Mouse (Mus musculus) myocyte (in vitro differentiated cells): ENCODE data around the gene Sarm1. TPM values are rescaled to one million over a fixed set of nuclear protein-coding genes. Genes with fewer than 3 reads are reported as not detected.
A peak's percentile ranks its signal among the peaks of the same experiment; 100 is the strongest.

ENCODE experiments used
- H3K27me3 ChIP-seq: one replicate; pipeline ENCODE4 v1.6.1; 2011; ENCODE audit not compliant: control insufficient read depth, insufficient read depth, insufficient read length
- H3K36me3 ChIP-seq: one replicate; pipeline ENCODE4 v1.6.1; 2011; ENCODE audit not compliant: control insufficient read depth, insufficient read depth
- H3K4me2 ChIP-seq: one replicate; pipeline ENCODE4 v1.6.1; 2011; ENCODE audit warnings: low read depth, control low read depth
- H3K4me3 ChIP-seq: one replicate; pipeline ENCODE4 v1.5.1; 2011; ENCODE audit warnings: mild to moderate bottlenecking, control low read depth, moderate library complexity
- H3K79me2 ChIP-seq: one replicate; pipeline ENCODE4 v1.6.1; 2011; ENCODE audit not compliant: control insufficient read depth, insufficient read depth
- H3ac ChIP-seq: one replicate; pipeline ENCODE4 v1.6.1; 2011; ENCODE audit not compliant: control insufficient read depth, insufficient read length
- CEBPB ChIP-seq: IDR thresholded peaks from 2 replicates; pipeline ENCODE4 v1.6.1; 2011; ENCODE audit warnings: mild to moderate bottlenecking, moderate library complexity; ENCODE audit not compliant: poor library complexity, insufficient read depth, severe bottlenecking
- E2F4 ChIP-seq: IDR thresholded peaks from one replicate; pipeline ENCODE4 v1.6.1; 2011; ENCODE audit warnings: mild to moderate bottlenecking, control low read depth, moderate library complexity; ENCODE audit not compliant: insufficient read depth
- MAX ChIP-seq: IDR thresholded peaks from one replicate; pipeline ENCODE4 v1.6.1; 2011; ENCODE audit warnings: low read depth, mild to moderate bottlenecking, control low read depth
- MYOD1 ChIP-seq, 3 experiments: IDR thresholded peaks; one replicate each; pipeline ENCODE4 v1.6.1; 2011; ENCODE audit warnings: control low read depth in 2 of 3, low read depth in 2 of 3, mild to moderate bottlenecking in 2 of 3, moderate library complexity in 1 of 3; ENCODE audit not compliant: insufficient read length in 2 of 3, control insufficient read depth in 1 of 3
- MYOG ChIP-seq, 3 experiments: IDR thresholded peaks; one replicate each; pipeline ENCODE4 v1.6.1; 2011; ENCODE audit warnings: control low read depth in 2 of 3, low read depth in 2 of 3, mild to moderate bottlenecking in 2 of 3; ENCODE audit not compliant: insufficient read length in 2 of 3, control insufficient read depth in 1 of 3, insufficient read depth in 1 of 3
- POLR2A ChIP-seq: IDR thresholded peaks from one replicate; pipeline ENCODE4 v1.6.1; 2011; ENCODE audit warnings: low read depth, mild to moderate bottlenecking, control low read depth, moderate library complexity; ENCODE audit not compliant: insufficient read length
- POLR2AphosphoS2 ChIP-seq: IDR thresholded peaks from one replicate; pipeline ENCODE4 v1.6.1; 2011; ENCODE audit warnings: low read depth, control low read depth; ENCODE audit not compliant: insufficient read length
- REST ChIP-seq: IDR thresholded peaks from one replicate; pipeline ENCODE4 v1.6.1; 2011; ENCODE audit warnings: mild to moderate bottlenecking, control low read depth, moderate library complexity; ENCODE audit not compliant: insufficient read depth, insufficient read length
- SRF ChIP-seq: IDR thresholded peaks from one replicate; pipeline ENCODE4 v1.6.1; 2011; ENCODE audit warnings: low read depth; ENCODE audit not compliant: control insufficient read depth, insufficient read length
- TCF12 ChIP-seq: IDR thresholded peaks from one replicate; pipeline ENCODE4 v1.6.1; 2011; ENCODE audit warnings: mild to moderate bottlenecking, control low read depth; ENCODE audit not compliant: poor library complexity, insufficient read depth, severe bottlenecking
- TCF3 ChIP-seq: IDR thresholded peaks from one replicate; pipeline ENCODE4 v1.6.1; 2011; ENCODE audit warnings: low read depth, control low read depth; ENCODE audit not compliant: insufficient read length
- USF1 ChIP-seq: IDR thresholded peaks from one replicate; pipeline ENCODE4 v1.6.1; 2011; ENCODE audit warnings: low read depth, mild to moderate bottlenecking, control low read depth, moderate library complexity
- polyA plus RNA-seq: library from polyadenylated mRNA; unstranded; fragments of >200 nt; fragmentation: generic; extraction: Trizol; gene quantifications from one replicate; pipeline ENCODE4 v1.2.1, GENCODE M21; 2012; ENCODE audit warnings: missing spikeins

The Sarm1 gene
- polyA plus RNA-seq, 1 experiment = 0.17 TPM

- TF ChIP-seq POLR2AphosphoS2 = no peak
- peaks cover 16% of the 10 kb centered on the region for H3K27me3 ChIP-seq
- no peak overlapping the region for H3K4me3 ChIP-seq
- peaks cover 16% of the 10 kb centered on the region for H3K36me3 ChIP-seq
- no peak overlapping the region for H3ac ChIP-seq
- no peaks in the 10 kb centered on the region for H3K79me2 ChIP-seq
- H3K4me2 ChIP-seq = no peak overlapping the region
Measured at GRCm38 (mm10) chr11:78505430-78505829, 7.9 kb upstream of the Sarm1 start.

DNA sequence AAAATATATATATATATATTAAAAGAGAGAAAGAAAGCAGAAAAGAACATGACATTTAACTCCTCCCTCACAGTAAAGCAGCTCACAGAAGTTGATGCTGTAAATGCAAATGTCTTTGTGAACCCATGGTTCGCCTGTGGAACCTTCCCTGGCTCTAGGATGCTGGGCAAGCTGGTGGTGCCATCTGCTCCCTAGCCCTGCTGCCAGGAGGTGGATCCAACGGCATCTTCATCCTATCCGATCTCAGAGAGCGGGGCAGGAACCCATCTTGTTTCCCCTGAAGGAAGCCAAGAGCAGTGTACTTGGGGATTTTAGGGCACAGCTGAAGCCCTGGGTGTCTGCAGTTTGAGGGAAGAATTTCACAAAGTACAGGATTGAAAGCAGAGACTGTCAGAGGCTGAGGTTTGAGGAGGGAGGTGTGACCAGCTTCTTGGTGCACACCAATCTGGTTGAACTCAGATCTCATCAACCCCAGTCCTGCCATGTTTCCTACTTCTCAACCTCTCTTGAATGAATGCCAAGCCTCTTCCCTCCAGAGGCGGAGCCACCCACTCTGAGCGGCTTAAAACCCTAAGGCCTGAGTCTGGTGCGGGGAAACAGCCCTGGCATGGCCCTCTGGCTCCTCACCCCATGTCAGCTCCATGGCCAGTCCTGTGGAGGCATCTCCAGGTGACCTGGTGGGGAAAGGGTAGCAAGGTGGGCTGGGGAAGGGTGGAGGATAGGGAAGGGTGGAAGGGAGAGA is 5.5 kb upstream of the Sarm1 start, which contains the start of gene Sebox:
Sebox (plus strand) TSS at position 539 of the 742 bp plus-strand sequence.
- no peak within 1 kb of the TSS for H3K4me2 ChIP-seq
- H3K4me3 ChIP-seq = no peak within 1 kb of the TSS
- peaks cover 10% of the 10 kb centered on the region for H3K36me3 ChIP-seq
- no peaks in the 10 kb centered on the region for H3K79me2 ChIP-seq
- H3K27me3 ChIP-seq = peaks cover 28% of the 10 kb centered on the region
- TF ChIP-seq E2F4 = no peak
- TF ChIP-seq POLR2A = no peak
- TF ChIP-seq TCF3 = no peak
- TF ChIP-seq MYOD1 (IDR thresholded peaks at IDR 0.05; ENCODE audit: control insufficient read depth in 1 of 3, insufficient read length in 2 of 3, low read depth in 2 of 3) = no peak
- no peak for TF ChIP-seq MAX
- no peak for TF ChIP-seq SRF
- no peak for TF ChIP-seq TCF12
- TF ChIP-seq POLR2AphosphoS2 = no peak
- no peak for TF ChIP-seq USF1
- no peak for TF ChIP-seq CEBPB
- TF ChIP-seq MYOG (IDR thresholded peaks at IDR 0.05; ENCODE audit: control insufficient read depth in 1 of 3, insufficient read depth in 1 of 3, insufficient read length in 2 of 3, low read depth in 2 of 3) = no peak
- no peak for TF ChIP-seq REST
- no peak within 1 kb of the TSS for H3ac ChIP-seq

DNA sequence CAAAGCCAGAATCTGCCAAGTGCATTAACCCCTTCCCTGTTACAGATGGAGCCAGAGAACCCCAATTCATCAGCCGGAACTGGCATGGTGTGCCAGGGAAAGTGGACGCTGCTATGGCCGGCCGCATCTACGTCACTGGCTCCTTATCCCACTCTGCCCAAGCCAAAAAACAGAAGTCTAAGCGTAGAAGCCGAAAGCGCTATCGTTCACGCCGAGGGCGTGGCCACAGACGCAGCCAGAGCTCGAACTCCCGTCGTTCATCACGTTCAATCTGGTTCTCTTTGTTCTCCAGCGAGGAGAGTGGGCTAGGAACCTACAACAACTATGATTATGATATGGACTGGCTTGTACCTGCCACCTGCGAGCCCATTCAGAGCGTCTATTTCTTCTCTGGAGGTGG is 4.0 kb upstream of the Sarm1 start:
- Histone ChIP-seq H3K4me2 (no peak overlapping the region), H3K27me3 (peaks cover 28% of the 10 kb centered on the region)

DNA sequence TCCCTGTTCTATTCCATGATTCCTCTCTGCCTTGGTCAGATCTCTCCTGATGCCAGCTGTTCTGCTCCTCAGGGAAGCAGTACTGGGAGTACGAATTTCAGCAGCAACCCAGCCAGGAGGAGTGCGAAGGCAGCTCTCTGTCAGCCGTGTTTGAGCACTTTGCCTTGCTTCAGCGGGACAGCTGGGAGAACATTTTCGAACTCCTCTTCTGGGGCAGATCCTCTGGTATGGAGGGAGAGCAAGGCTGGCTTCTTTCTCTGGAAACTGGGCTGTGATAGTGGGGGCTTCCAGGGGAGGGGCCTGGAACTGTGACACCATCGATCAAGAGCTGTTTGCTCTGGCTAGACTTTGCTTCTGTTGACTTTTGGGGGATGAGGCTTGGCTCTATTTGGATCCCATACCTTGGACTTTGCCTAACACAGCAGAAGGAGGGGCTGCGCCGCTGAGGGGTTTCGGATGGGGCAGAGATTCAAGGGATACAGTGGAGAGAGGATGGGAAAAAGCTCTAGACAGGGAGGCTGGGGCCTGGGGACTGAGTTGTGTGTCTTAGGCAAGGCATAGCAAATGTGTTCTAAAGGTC is 3.2 kb upstream of the Sarm1 start:
- Histone ChIP-seq H3K79me2 (no peaks in the 10 kb centered on the region), H3K4me3 (no peak overlapping the region), H3K36me3 (no peaks in the 10 kb centered on the region), H3K4me2 (no peak overlapping the region), H3ac (no peak overlapping the region), H3K27me3 (peaks cover 28% of the 10 kb centered on the region)
- TF ChIP-seq MYOG (IDR thresholded peaks at IDR 0.05; ENCODE audit: control insufficient read depth in 1 of 3, insufficient read depth in 1 of 3, insufficient read length in 2 of 3, low read depth in 2 of 3) = no peak
- no peak for TF ChIP-seq TCF3
- TF ChIP-seq REST = no peak
- TF ChIP-seq POLR2A = no peak
- TF ChIP-seq MAX = no peak
- TF ChIP-seq SRF = no peak
- no peak for TF ChIP-seq E2F4

More for the DNA sequence above, 4.0 kb upstream of the Sarm1 start:
- Histone ChIP-seq H3K36me3 (no peaks in the 10 kb centered on the region), H3K79me2 (no peaks in the 10 kb centered on the region), H3K4me3 (no peak overlapping the region), H3ac (no peak overlapping the region)
- TF ChIP-seq MAX (no peak), TCF3 (no peak)

- no peak overlapping the region for H3K4me3 ChIP-seq
- peaks cover 29% of the 10 kb centered on the region for H3K27me3 ChIP-seq
- H3K4me2 ChIP-seq = no peak overlapping the region
- H3ac ChIP-seq = no peak overlapping the region
- no peaks in the 10 kb centered on the region for H3K36me3 ChIP-seq
- TF ChIP-seq USF1 (no peak), E2F4 (no peak), MYOG (IDR thresholded peaks at IDR 0.05; ENCODE audit: control insufficient read depth in 1 of 3, insufficient read depth in 1 of 3, insufficient read length in 2 of 3, low read depth in 2 of 3) (no peak), POLR2A (no peak), TCF3 (no peak)
- no peaks in the 10 kb centered on the region for H3K79me2 ChIP-seq
Measured at GRCm38 (mm10) chr11:78499543-78499942, 2.0 kb upstream of the Sarm1 start.

DNA sequence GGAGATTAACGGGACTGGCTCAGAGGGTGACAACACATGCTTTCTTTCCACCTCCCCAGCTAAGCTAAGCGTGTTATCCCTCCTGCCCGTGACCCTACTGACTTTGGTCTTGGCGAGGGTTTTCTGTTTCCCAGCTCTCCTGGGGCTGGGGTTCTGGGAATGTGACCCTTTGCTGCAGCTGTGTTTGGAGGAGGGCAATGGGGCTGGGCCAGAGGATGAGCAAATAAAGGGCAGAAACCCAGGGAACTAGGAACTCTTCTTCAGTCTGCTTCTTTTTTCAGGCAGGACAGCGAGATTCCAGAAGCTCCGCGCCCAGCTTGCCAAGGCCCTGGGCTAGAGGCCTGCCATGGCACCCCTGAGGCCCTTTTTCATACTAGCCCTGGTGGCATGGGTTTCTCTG is 1.4 kb upstream of the Sarm1 start, which contains the start of gene Vtn:
Vtn (plus strand) TSS at position 88 of the 400 bp plus-strand sequence.
- peak within 1 kb of the TSS; percentile 24 for H3K4me3 ChIP-seq
- no peak within 1 kb of the TSS for H3ac ChIP-seq
- no peaks in the 10 kb centered on the region for H3K36me3 ChIP-seq
- TF ChIP-seq POLR2A = no peak
- TF ChIP-seq USF1 = no peak
- TF ChIP-seq POLR2AphosphoS2 = no peak
- no peak for TF ChIP-seq E2F4
- TF ChIP-seq MYOG (IDR thresholded peaks at IDR 0.05; ENCODE audit: control insufficient read depth in 1 of 3, insufficient read depth in 1 of 3, insufficient read length in 2 of 3, low read depth in 2 of 3) = no peak
- TF ChIP-seq TCF12 = no peak
- TF ChIP-seq SRF = no peak
- no peak for TF ChIP-seq REST
- TF ChIP-seq TCF3 = no peak
- TF ChIP-seq MYOD1 (IDR thresholded peaks at IDR 0.05; ENCODE audit: control insufficient read depth in 1 of 3, insufficient read length in 2 of 3, low read depth in 2 of 3) = no peak
- no peak for TF ChIP-seq CEBPB
- no peak for TF ChIP-seq MAX
- peaks cover 34% of the 10 kb centered on the region for H3K27me3 ChIP-seq
- peak within 1 kb of the TSS; percentile 96 for H3K4me2 ChIP-seq
- H3K79me2 ChIP-seq = no peaks in the 10 kb centered on the region
